Mouse (Mus musculus) heart, adult 2 months (tissue): ENCODE measurements around the gene Amhr2. TPM values are rescaled to one million over a fixed set of nuclear protein-coding genes. Genes with fewer than 3 reads are reported as not detected.
A peak's percentile ranks its signal among the peaks of the same experiment; 100 is the strongest.

ENCODE experiments used
- DNase-seq, 2 experiments: peaks; one replicate each; pipeline ENCODE4 v3.0.0; 2021
- H3K27ac ChIP-seq: fragments of 200-600 bp; 2 replicates; pipeline ENCODE4 v1.8.1; 2022
- H3K27me3 ChIP-seq: fragments of 200-500 bp; 2 replicates; pipeline ENCODE4 v1.6.1; 2012; ENCODE audit warnings: mild to moderate bottlenecking, low read length, inconsistent platforms, mixed read lengths; ENCODE audit not compliant: control insufficient read depth, insufficient read depth
- H3K36me3 ChIP-seq: fragments of 200-500 bp; 2 replicates; pipeline ENCODE4 v1.6.1; 2012; ENCODE audit warnings: low read length, inconsistent platforms; ENCODE audit not compliant: control insufficient read depth, insufficient read depth
- H3K4me1 ChIP-seq: fragments of 200-500 bp; 2 replicates; pipeline ENCODE4 v1.6.1; 2011; ENCODE audit warnings: low read length; ENCODE audit not compliant: control insufficient read depth, insufficient read depth
- H3K4me3 ChIP-seq: fragments of 200-600 bp; 2 replicates; pipeline ENCODE4 v1.8.1; 2022
- H3K79me2 ChIP-seq: fragments of 200-500 bp; replicated peaks from 2 replicates; pipeline ENCODE4 v1.6.1; 2012; ENCODE audit warnings: mild to moderate bottlenecking, inconsistent platforms, low read length, moderate library complexity, mixed read lengths; ENCODE audit not compliant: control insufficient read depth, insufficient read depth
- H3K9ac ChIP-seq: fragments of 200-500 bp; 2 replicates; pipeline ENCODE4 v1.6.1; 2012; ENCODE audit warnings: low read depth, mild to moderate bottlenecking, control low read depth, inconsistent platforms, low read length, mixed read lengths
- CTCF ChIP-seq: fragments of 200-600 bp; IDR thresholded peaks from 2 replicates; pipeline ENCODE4 v1.8.1; 2022; ENCODE audit warnings: antibody characterized with exemption, mild to moderate bottlenecking, moderate library complexity
- EP300 ChIP-seq: fragments of 200-500 bp; IDR thresholded peaks from 2 replicates; pipeline ENCODE4 v1.6.1; 2011; ENCODE audit warnings: low read depth, low read length, control low read depth; ENCODE audit not compliant: insufficient read depth
- POLR2A ChIP-seq: fragments of 200-500 bp; IDR thresholded peaks from 2 replicates; pipeline ENCODE4 v1.6.1; 2011; ENCODE audit warnings: mild to moderate bottlenecking, low read depth, low read length, control low read depth; ENCODE audit not compliant: insufficient read depth
- WGBS: fragments of 180-500 bp; shearing (Covaris S2); methylation state at CpG from one replicate; pipeline ENCODE4 v1.1.7; 2018; 5-methylcytosine and 5-hydroxymethylcytosine counted together
- intact Hi-C: fragments of 180-260 bp; cut with DNase I; formaldehyde crosslinking; loops from one replicate; pipeline ENCODE4 v1.15.1; 2025
- polyA plus RNA-seq: library from polyadenylated mRNA; depleted of rRNA; stranded (reverse); fragments of >200 nt; gene quantifications from 2 replicates; pipeline ENCODE4 v1.2.3, GENCODE M21; 2012
- total RNA-seq, 2 experiments: library from RNA; stranded (reverse); gene quantifications; 2 replicates each; pipeline ENCODE4 v1.2.3; 2021

Amhr2 gene
- total and polyA plus RNA-seq, 3 experiments = 0.31 to 0.60 (median 0.36) TPM

DNA sequence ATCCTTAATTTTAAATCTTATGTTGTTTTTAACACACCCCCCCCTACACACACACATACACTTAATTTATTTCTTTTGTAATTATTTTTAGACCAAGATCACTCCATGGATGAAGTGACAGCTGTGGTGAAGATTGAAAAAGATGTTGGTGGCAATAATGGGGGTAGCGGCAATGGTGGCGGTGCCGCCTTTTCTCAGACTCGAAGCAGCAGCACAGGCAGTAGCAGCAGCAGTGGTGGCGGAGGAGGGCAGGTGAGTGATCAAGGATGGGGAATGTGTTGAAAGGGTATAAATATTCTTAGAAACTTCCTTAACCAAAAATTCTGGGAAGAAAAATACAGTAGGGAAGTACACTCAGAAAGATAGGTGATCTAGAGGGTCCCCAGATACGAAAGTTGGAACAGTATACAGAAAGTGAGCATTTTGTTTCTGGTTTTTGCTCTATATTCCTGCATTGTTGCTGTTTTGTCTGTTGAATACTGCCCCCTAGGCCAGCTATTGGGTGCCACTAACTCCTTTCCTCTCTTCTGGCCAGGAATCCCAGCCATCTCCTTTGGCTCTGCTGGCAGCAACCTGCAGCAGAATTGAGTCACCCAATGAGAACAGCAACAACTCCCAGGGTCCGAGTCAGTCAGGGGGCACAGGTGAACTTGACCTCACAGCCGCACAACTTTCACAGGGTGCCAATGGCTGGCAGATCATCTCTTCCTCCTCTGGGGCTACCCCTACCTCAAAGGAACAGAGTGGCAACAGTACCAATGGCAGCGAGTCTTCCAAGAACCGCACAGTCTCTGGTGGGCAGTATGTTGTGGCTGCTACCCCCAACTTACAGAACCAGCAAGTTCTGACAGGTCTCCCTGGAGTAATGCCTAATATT is 37.2 kb upstream of the Amhr2 start:
- Histone ChIP-seq H3K79me2 (no peaks in the 10 kb centered on the region), H3K4me3 (no peak overlapping the region), H3K36me3 (peaks cover 41% of the 10 kb centered on the region), H3K27me3 (no peaks in the 10 kb centered on the region), H3K27ac (no peak overlapping the region), H3K9ac (no peak overlapping the region), H3K4me1 (peaks cover 14% of the 10 kb centered on the region)
- no peak for DNase-seq
- intact Hi-C loops = loop anchor here (5.0 to 10.0 kb wide), 2 partner anchors 109 to 303 kb away; partner anchors contain the start of genes Map3k12, Tarbp2 and Tns2
- WGBS = 91% methylated on average over 10 of the region's 10 CpGs
- no peak for TF ChIP-seq EP300
- TF ChIP-seq CTCF = peak; percentile 46

DNA sequence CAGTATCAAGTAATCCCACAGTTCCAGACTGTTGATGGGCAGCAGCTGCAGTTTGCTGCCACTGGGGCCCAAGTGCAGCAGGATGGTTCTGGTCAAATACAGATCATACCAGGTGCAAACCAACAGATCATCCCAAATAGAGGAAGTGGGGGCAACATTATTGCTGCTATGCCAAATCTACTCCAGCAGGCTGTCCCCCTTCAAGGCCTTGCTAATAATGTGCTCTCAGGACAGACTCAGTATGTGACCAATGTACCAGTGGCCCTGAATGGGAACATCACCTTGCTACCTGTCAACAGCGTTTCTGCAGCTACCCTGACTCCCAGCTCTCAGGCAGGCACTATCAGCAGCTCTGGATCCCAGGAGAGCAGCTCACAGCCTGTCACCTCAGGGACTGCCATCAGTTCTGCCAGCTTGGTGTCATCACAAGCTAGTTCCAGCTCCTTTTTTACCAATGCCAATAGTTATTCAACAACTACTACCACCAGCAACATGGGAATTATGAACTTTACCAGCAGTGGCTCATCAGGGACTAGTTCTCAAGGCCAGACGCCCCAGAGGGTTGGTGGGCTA is 36.5 kb upstream of the Amhr2 start:
- WGBS = 50% methylated on average over 2 of the region's 2 CpGs
- H3K4me1 ChIP-seq = peaks cover 14% of the 10 kb centered on the region

DNA sequence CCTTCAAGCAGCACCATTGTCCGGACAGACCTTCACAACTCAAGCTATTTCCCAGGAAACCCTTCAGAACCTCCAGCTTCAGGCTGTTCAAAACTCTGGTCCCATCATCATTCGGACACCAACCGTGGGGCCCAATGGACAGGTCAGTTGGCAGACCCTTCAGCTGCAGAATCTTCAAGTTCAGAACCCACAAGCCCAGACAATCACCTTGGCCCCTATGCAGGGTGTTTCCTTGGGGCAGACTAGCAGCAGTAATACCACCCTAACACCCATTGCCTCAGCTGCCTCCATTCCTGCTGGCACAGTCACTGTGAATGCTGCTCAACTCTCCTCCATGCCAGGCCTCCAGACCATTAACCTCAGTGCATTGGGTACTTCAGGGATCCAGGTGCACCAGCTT is 35.9 kb upstream of the Amhr2 start:
- H3K27ac ChIP-seq = no peak overlapping the region
- H3K9ac ChIP-seq = no peak overlapping the region
- peak in 1 of 2 experiments; percentile 17 for DNase-seq
- TF ChIP-seq POLR2A (no peak), EP300 (no peak), CTCF (no peak)
- intact Hi-C loops = loop anchor here (5.0 to 10.0 kb wide), 2 partner anchors 108 to 304 kb away; partner anchors contain the start of genes Map3k12, Tarbp2 and Tns2
- H3K4me1 ChIP-seq = peaks cover 14% of the 10 kb centered on the region
- peaks cover 46% of the 10 kb centered on the region for H3K36me3 ChIP-seq
- WGBS = 82% methylated on average over 3 of the region's 3 CpGs
- no peak overlapping the region for H3K4me3 ChIP-seq
- H3K79me2 ChIP-seq = 0 out of 2 replicates have a peak, but pooled peaks cover 2% of the 10 kb centered on the region
- no peaks in the 10 kb centered on the region for H3K27me3 ChIP-seq

More for the DNA sequence above, 36.5 kb upstream of the Amhr2 start:
- H3K36me3 ChIP-seq = peaks cover 41% of the 10 kb centered on the region
- TF ChIP-seq CTCF (no peak), POLR2A (no peak), EP300 (no peak)
- H3K9ac ChIP-seq = no peak overlapping the region
- no peak for DNase-seq
- no peaks in the 10 kb centered on the region for H3K27me3 ChIP-seq
- intact Hi-C loops = loop anchor here (5.0 to 10.0 kb wide), 2 partner anchors 109 to 304 kb away; partner anchors contain the start of genes Map3k12, Tarbp2 and Tns2
- H3K4me3 ChIP-seq = no peak overlapping the region
- H3K79me2 ChIP-seq = 0 out of 2 replicates have a peak, but pooled peaks cover 2% of the 10 kb centered on the region
- no peak overlapping the region for H3K27ac ChIP-seq

DNA sequence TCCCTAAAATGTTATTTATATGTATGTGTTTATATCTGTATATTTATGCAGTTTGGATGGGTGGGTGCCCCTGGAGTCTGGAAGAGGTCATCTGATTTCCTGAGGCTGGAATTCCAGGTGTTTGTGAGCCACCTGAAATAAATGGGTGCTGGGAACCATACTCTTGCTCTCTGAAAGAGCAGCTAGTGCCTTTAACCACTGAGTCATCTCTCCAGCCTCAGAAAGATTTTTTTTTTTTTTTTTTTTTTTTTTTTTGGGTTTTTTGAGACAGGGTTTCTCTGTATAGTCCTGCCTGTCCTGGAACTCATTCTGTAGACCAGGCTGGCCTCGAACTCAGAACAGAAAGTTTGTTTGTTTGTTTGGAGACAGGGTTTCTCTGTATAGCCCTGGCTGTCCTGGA is 34.1 kb upstream of the Amhr2 start:
- WGBS = 97% methylated on average over 1 of the region's 1 CpGs
- intact Hi-C loops = no loop called here
- TF ChIP-seq EP300 (no peak), CTCF (no peak), POLR2A (no peak)
- H3K36me3 ChIP-seq = peaks cover 49% of the 10 kb centered on the region
- DNase-seq = no peak
- no peak overlapping the region for H3K9ac ChIP-seq
- H3K27ac ChIP-seq = no peak overlapping the region
- peaks cover 12% of the 10 kb centered on the region for H3K4me1 ChIP-seq
- no peak overlapping the region; the same call in 1 of the 2 replicates for H3K4me3 ChIP-seq
- 0 out of 2 replicates have a peak, but pooled peaks cover 2% of the 10 kb centered on the region for H3K79me2 ChIP-seq
- no peaks in the 10 kb centered on the region for H3K27me3 ChIP-seq

DNA sequence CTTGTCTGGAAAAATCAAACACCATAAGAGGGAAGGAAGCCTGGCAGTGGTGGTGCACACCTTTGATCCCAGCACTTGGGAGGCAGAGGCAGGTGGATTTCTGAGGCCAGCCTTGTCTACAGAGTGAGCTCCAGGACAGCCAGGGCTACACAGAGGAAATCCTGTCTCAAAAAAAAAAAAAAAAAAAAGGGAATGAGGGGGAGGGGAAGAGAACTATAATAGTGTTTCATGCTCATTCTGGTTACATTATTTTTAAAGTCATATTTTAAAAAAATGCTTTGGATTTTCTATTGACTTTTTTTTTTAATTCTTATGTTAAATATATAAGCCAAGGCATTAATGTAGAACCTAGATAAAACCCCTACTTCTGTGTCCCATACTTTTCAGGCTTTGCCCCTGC is 31.5 kb upstream of the Amhr2 start:
- Histone ChIP-seq H3K27ac (no peak overlapping the region), H3K4me1 (peaks cover 9% of the 10 kb centered on the region), H3K27me3 (no peaks in the 10 kb centered on the region), H3K79me2 (0 out of 2 replicates have a peak, but pooled peaks cover 2% of the 10 kb centered on the region), H3K9ac (no peak overlapping the region), H3K36me3 (peaks cover 46% of the 10 kb centered on the region), H3K4me3 (no peak overlapping the region)
- TF ChIP-seq EP300 (no peak), POLR2A (no peak), CTCF (no peak)
- intact Hi-C loops = no loop called here
- DNase-seq = peak in 1 of 2 experiments; percentile 13
